Mouse (Mus musculus) c-Kit-positive CD71-positive TER-119-positive erythroid progenitor cells, embryonic 14.5 days (primary cell): ENCODE results near the gene Pilrb1.

ENCODE experiments used
- DNase-seq: peaks from one replicate; pipeline ENCODE4 v3.0.0-alpha.2; 2013; ENCODE audit warnings: low spot score

The Pilrb1 gene

GRCm38 (mm10) chr5:137828694-137829093, 29.2 kb downstream of the Pilrb1 start:
- DNase-seq, result no peak

GRCm38 (mm10) chr5:137826421-137826820, 31.5 kb downstream of the Pilrb1 start:
- no peak for DNase-seq

- DNase-seq, result no peak
Measured at GRCm38 (mm10) chr5:137825971-137826370, 31.9 kb downstream of the Pilrb1 start.

DNA sequence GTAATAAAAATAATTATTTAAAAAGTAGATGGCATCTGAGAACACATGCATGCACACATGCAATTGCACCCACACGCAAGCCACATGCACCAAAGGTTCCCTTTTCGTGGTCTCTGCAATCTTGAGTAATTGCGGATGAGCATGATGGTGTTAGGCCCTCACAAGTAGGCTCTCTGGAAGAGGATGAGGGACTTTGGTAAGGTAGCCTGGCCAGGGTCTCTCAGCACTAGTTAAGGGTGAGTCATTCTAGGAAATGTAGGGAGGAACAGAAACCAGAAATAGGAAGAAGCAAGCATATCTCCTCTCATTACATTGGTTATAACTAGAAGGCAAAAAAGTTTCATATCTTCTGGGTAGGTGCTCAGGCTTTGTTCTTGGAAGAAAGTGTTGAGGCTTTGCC, 32.9 kb downstream of the Pilrb1 start:
- DNase-seq, result no peak

DNA sequence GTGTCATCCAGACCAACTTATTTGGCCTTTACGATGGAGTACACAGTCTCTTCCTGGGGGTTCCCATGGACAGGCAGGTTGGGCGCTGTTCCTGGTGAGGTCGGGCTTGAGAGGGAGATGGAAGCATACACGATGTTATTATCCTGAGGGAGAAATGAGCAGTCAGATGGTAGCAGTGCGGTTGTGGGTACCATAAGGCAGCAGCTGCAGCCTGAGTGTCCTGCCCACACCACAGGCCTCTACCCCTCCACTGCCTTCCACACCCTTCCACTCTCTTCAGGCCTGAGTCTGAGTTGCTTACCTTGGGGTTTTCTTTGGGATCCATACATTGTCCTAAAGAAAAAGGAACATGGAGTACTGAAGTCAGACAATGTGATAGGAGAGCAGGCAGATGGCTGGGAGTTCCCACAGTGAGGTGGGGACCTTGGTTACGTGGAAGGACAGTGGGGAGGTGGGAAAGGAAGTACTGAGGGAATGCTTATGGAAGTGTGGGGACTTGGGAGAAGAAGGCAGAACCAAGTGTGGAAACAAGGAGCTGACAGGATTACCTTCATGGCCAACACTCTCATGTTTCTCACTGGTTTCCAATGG, 34.4 kb downstream of the Pilrb1 start:
- no peak for DNase-seq

DNA sequence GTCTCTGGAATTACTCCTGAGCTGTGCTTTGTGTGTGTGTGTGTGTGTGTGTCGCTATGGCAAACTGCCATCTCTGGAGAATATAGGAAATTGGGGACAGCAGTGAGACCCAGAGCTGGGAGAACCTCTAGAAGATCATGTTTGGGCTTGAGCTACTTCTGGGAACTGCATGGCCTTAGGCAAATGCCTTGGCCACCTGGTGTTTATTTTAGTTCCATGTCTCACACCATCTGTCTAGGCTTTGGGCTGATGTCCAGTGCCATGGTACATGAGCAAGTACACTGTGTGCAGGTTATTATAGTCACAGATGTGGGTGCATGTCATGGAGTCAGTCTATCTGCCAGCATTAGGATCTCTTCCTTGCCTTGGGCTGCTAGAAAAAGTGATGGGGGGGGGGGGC, 35.3 kb downstream of the Pilrb1 start:
- no peak for DNase-seq

- DNase-seq, result no peak
Measured at GRCm38 (mm10) chr5:137822126-137822525, 35.8 kb downstream of the Pilrb1 start.

GRCm38 (mm10) chr5:137817466-137818222, 40.3 kb downstream of the Pilrb1 start:
- no peak for DNase-seq

DNA sequence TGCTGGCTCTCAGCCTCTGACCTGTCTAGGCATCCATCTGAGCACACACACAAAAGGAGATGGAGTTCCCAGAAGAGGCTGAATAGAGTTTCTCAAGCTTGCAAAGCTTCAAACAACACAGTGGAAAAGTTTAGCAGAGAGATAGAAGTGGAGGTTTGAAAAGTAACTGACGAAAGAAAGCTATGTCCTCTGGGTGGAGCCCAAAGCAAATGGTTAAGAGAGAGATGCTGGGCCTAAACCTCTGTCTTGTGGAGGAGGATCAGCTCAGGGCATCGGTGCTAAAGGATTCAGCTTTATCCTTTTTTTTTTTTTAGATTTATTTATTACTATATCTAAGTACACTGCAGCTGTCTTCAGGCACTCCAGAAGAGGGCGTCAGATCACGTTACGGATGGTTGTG, 49.6 kb downstream of the Pilrb1 start:
- DNase-seq, result no peak

GRCm38 (mm10) chr5:137806158-137806557, 51.7 kb downstream of the Pilrb1 start:
- no peak for DNase-seq
